Mouse (Mus musculus): ENCODE data around the gene Sparc. TPM values are rescaled to one million over a fixed set of nuclear protein-coding genes. Genes with fewer than 3 reads are reported as not detected.

The Sparc gene
- polyA plus RNA-seq, 1 experiment from 2014 or later = 272 TPM

DNA sequence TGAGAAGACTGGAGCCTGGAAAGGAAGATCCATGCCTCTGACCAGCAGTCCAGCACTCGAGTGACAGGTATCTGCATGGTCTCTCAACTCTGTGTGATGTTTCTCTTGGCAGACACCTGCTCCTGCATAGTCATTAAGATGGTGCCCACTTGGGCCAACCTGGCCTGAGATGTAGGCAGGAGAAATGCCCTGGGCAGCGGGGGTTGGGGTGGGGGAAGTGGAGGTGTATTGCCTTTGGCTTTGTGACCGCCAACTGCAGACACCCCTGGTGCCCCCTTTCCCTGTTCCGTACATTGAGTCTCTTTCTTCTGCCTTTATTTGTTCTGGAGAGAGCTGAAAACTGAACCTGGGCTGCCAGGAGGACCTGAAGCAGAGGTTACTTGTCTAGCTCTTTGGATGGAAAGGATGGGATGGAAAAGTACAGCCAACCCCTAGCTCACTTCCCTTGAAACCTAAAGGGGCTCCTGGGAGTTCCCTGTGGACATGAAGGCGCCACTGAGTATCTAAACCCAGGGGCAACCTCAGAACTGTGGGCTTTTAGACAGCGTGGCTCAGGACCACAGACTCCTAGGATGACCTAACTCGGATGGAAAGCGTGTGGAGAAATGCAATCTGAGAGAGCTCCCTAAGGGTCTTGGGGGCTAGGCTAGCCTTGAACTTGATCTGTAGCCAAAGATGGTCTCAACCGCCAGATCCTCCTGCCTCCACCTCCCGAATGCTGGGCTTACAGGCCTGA lies 10.1 kb downstream of the Sparc start:
- 0 out of 2 replicates have a peak, but pooled peaks cover 4% of the 10 kb centered on the region for H3K4me1 ChIP-seq (ENCODE audit: insufficient read depth)
- DNase-seq (no peak), ATAC-seq (no peak)
- no peak overlapping the region for H3K4me2 ChIP-seq (ENCODE audit: low read depth, low read length)
- H3K9ac ChIP-seq (replicated peaks) = no peak overlapping the region
- no peak overlapping the region for H3K27ac ChIP-seq (ENCODE audit: low read depth)
- no peak overlapping the region for H3K4me3 ChIP-seq (ENCODE audit: low read depth, low read length)
- no peaks in the 10 kb centered on the region for H3K36me3 ChIP-seq (replicated peaks; ENCODE audit: insufficient read depth, low read length)
- no peaks in the 10 kb centered on the region for H3K27me3 ChIP-seq (ENCODE audit: insufficient read depth, low read length)
- 73% methylated on average over 10 of the region's 10 CpGs for WGBS (ENCODE audit: insufficient replicate concordance)
- no peaks in the 10 kb centered on the region for H3K9me3 ChIP-seq (ENCODE audit: low read length)
- TF ChIP-seq CTCF (IDR thresholded peaks at IDR 0.05; ENCODE audit: low read depth) (no peak), EP300 (IDR thresholded peaks at IDR 0.05; ENCODE audit: low read depth) (no peak)

DNA sequence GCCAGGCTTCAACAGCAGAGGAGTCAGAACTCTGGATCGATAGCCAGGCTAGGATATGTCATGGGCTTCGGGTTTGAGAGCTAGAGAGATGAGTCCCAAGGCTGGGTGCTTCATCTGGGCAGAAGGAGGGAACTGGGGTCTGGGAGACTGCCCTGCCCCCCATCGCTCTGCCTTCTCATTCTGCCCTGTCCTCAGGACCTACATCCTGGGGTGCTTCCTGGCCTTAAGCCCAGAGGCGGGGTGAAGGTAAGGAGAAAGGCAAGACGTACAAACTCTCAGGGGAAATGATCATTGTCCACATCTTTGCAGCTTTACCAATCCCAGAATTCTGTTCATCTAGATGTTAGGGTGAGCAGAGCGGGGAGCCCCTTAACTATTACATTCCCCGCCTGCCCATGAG lies 10.9 kb downstream of the Sparc start:
- TF ChIP-seq CTCF (IDR thresholded peaks at IDR 0.05; ENCODE audit: low read depth) (no peak), EP300 (IDR thresholded peaks at IDR 0.05; ENCODE audit: low read depth) (no peak)
- Histone ChIP-seq H3K4me1 (ENCODE audit: insufficient read depth) (0 out of 2 replicates have a peak, but pooled peaks cover 4% of the 10 kb centered on the region), H3K4me2 (ENCODE audit: low read depth, low read length) (no peak overlapping the region), H3K27ac (ENCODE audit: low read depth) (no peak overlapping the region), H3K9me3 (ENCODE audit: low read length) (no peaks in the 10 kb centered on the region), H3K27me3 (ENCODE audit: insufficient read depth, low read length) (no peaks in the 10 kb centered on the region), H3K4me3 (ENCODE audit: low read depth, low read length) (no peak overlapping the region), H3K9ac (replicated peaks) (no peak overlapping the region), H3K36me3 (replicated peaks; ENCODE audit: insufficient read depth, low read length) (no peaks in the 10 kb centered on the region)
- WGBS (ENCODE audit: insufficient replicate concordance) = 66% methylated on average over 7 of the region's 7 CpGs
- ATAC-seq (no peak), DNase-seq (no peak)

- no peak for ATAC-seq
Observed at GRCm38 (mm10) chr11:55410502-55410901, 12.5 kb downstream of the Sparc start.

GRCm38 (mm10) chr11:55410005-55410404 lies 13.0 kb downstream of the Sparc start:
- ATAC-seq = no peak
- no peaks in the 10 kb centered on the region for H3K36me3 ChIP-seq (replicated peaks; ENCODE audit: insufficient read depth, low read length)
- no peaks in the 10 kb centered on the region for H3K27me3 ChIP-seq (ENCODE audit: insufficient read depth, low read length)
- H3K27ac ChIP-seq (ENCODE audit: low read depth) = no peak overlapping the region
- no peak for TF ChIP-seq EP300 (IDR thresholded peaks at IDR 0.05; ENCODE audit: low read depth)
- no peak for DNase-seq
- 75% methylated on average over 3 of the region's 3 CpGs for WGBS (ENCODE audit: insufficient replicate concordance)
- 0 out of 2 replicates have a peak, but pooled peaks cover 4% of the 10 kb centered on the region for H3K4me1 ChIP-seq (ENCODE audit: insufficient read depth)
- H3K9me3 ChIP-seq (ENCODE audit: low read length) = no peaks in the 10 kb centered on the region
- H3K9ac ChIP-seq (replicated peaks) = no peak overlapping the region
- no peak overlapping the region for H3K4me3 ChIP-seq (ENCODE audit: low read depth, low read length)
- no peak overlapping the region for H3K4me2 ChIP-seq (ENCODE audit: low read depth, low read length)

More at GRCm38 (mm10) chr11:55410502-55410901, 12.5 kb downstream of the Sparc start:
- Histone ChIP-seq H3K4me2 (ENCODE audit: low read depth, low read length) (no peak overlapping the region), H3K9ac (replicated peaks) (no peak overlapping the region), H3K4me1 (ENCODE audit: insufficient read depth) (0 out of 2 replicates have a peak, but pooled peaks cover 4% of the 10 kb centered on the region), H3K9me3 (ENCODE audit: low read length) (no peaks in the 10 kb centered on the region), H3K27me3 (ENCODE audit: insufficient read depth, low read length) (no peaks in the 10 kb centered on the region), H3K27ac (ENCODE audit: low read depth) (no peak overlapping the region), H3K36me3 (replicated peaks; ENCODE audit: insufficient read depth, low read length) (no peaks in the 10 kb centered on the region), H3K4me3 (ENCODE audit: low read depth, low read length) (no peak overlapping the region)
- no peak for DNase-seq
- TF ChIP-seq EP300 (IDR thresholded peaks at IDR 0.05; ENCODE audit: low read depth) (no peak), CTCF (IDR thresholded peaks at IDR 0.05; ENCODE audit: low read depth) (no peak)
- whole genome bisulfite sequencing (ENCODE audit: insufficient replicate concordance) = 45% methylated on average over 3 of the region's 3 CpGs

DNA sequence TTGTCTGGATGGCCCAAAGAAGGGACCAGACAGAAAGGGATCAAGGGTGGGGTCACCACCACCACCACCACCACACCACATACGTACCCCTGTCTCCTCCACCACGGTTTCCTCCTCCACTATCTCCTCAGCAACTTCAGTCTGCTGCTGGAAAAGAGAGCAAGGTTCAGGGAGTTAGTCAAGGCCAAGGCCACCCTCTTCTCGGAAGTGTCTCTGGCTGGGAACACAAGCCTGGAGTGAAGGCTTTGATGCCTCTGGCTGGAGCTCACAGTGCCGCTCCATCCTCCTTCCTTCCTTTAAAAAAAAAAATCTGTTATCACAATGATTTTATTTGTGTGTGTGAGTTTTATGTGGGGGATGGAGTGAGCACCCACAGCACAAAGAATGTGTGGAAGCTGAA lies 15.8 kb downstream of the Sparc start:
- Histone ChIP-seq H3K36me3 (replicated peaks; ENCODE audit: insufficient read depth, low read length) (no peaks in the 10 kb centered on the region), H3K9me3 (ENCODE audit: low read length) (no peaks in the 10 kb centered on the region), H3K27me3 (ENCODE audit: insufficient read depth, low read length) (no peaks in the 10 kb centered on the region), H3K4me1 (ENCODE audit: insufficient read depth) (no peaks in the 10 kb centered on the region), H3K9ac (replicated peaks) (no peak overlapping the region), H3K4me2 (ENCODE audit: low read depth, low read length) (no peak overlapping the region), H3K4me3 (ENCODE audit: low read depth, low read length) (no peak overlapping the region), H3K27ac (ENCODE audit: low read depth) (0 out of 2 replicates have a peak overlapping the region, but pooled peaks have one; percentile 30)
- ATAC-seq = no peak
- DNase-seq = no peak
- no peak for TF ChIP-seq EP300 (IDR thresholded peaks at IDR 0.05; ENCODE audit: low read depth)
- no peak for TF ChIP-seq CTCF (IDR thresholded peaks at IDR 0.05; ENCODE audit: low read depth)
- 75% methylated on average over 4 of the region's 4 CpGs for WGBS (ENCODE audit: insufficient replicate concordance)

GRCm38 (mm10) chr11:55405601-55406469 lies 17.1 kb downstream of the Sparc start:
- Histone ChIP-seq H3K27me3 (ENCODE audit: insufficient read depth, low read length) (no peaks in the 10 kb centered on the region), H3K9ac (replicated peaks) (no peak overlapping the region), H3K4me2 (ENCODE audit: low read depth, low read length) (no peak overlapping the region), H3K4me1 (ENCODE audit: insufficient read depth) (no peaks in the 10 kb centered on the region), H3K4me3 (ENCODE audit: low read depth, low read length) (no peak overlapping the region), H3K27ac (ENCODE audit: low read depth) (peak overlapping the region; percentile 34; the same call in 1 of the 2 replicates), H3K36me3 (replicated peaks; ENCODE audit: insufficient read depth, low read length) (no peaks in the 10 kb centered on the region), H3K9me3 (ENCODE audit: low read length) (no peaks in the 10 kb centered on the region)
- ATAC-seq = peak; percentile 76
- DNase-seq = peak; percentile 34
- WGBS (ENCODE audit: insufficient replicate concordance) = 44% methylated on average over 8 of the region's 8 CpGs
- TF ChIP-seq CTCF (IDR thresholded peaks at IDR 0.05; ENCODE audit: low read depth) = no peak
- peak; percentile 37; the same call in 1 of the 2 replicates for TF ChIP-seq EP300 (IDR thresholded peaks at IDR 0.05; ENCODE audit: low read depth)

Data from liver, postnatal 0 days (tissue).